Mouse (Mus musculus) lung, postnatal 0 days (tissue): ENCODE measurements around the gene Msx1.

Source experiments
- CTCF ChIP-seq: IDR thresholded peaks from 2 replicates; pipeline ENCODE4 v1.5.1; 2016; ENCODE audit warnings: antibody characterized with exemption, mild to moderate bottlenecking
- EP300 ChIP-seq: IDR thresholded peaks from 2 replicates; pipeline ENCODE4 v1.6.1; 2016; ENCODE audit warnings: antibody characterized with exemption, mild to moderate bottlenecking, control low read depth

DNA sequence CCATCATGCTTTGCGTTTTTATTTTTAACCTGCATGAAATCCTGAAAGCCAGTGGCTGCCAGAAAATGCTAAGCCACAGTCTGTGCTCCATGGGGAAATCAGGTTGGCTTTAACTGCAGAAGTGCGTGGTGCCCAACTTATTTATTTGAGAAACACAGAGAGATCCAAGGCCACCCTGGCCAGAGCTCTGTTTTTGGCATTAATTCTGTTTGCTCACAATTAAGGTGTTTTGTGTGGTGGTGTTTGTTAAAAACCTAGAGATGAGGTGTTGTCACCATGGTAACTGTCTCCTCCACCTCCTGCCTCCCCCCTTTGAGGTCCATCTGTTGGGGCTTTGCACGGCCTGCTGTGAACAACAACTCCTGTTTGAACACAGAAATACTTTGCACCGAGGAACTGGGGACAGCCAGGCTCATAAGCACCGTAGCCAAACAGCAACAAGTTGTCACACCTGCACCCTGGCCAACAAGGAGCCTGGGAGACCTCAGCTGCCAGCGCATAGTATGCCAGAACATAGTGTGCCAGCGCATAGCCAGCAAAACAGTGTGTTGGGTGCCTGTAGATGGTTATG, 35.9 kb upstream of the Msx1 start:
- TF ChIP-seq CTCF (no peak), EP300 (no peak)
